Mouse (Mus musculus): ENCODE measurements at regions not wholly inside any gene's neighbourhood (a gene's known extent, or its start where the extent isn't known, plus 50 kb on each side); places are given as distances from the start of the nearest gene placed in this dataset.

- intact Hi-C loops (cut with DNase I), result loop anchor here (1.0 to 5.0 kb wide), 2 partner anchors 398 to 1059 kb away; no protein-coding TSS in a partner anchor
- DNase-seq (ENCODE audit: low spot score in 2 of 2), result peak; percentile 73 to 89
These were observed 51.2 kb upstream of the Tmem72 start for GRCm38 (mm10) chr6:116767738-116768522.

GRCm38 (mm10) chr6:116774954-116775675 lies 58.4 kb upstream of the Tmem72 start:
- peak in 1 of 2 experiments; percentile 30 for DNase-seq (ENCODE audit: low spot score in 2 of 2)
- intact Hi-C loops (cut with DNase I), result no loop called here

DNA sequence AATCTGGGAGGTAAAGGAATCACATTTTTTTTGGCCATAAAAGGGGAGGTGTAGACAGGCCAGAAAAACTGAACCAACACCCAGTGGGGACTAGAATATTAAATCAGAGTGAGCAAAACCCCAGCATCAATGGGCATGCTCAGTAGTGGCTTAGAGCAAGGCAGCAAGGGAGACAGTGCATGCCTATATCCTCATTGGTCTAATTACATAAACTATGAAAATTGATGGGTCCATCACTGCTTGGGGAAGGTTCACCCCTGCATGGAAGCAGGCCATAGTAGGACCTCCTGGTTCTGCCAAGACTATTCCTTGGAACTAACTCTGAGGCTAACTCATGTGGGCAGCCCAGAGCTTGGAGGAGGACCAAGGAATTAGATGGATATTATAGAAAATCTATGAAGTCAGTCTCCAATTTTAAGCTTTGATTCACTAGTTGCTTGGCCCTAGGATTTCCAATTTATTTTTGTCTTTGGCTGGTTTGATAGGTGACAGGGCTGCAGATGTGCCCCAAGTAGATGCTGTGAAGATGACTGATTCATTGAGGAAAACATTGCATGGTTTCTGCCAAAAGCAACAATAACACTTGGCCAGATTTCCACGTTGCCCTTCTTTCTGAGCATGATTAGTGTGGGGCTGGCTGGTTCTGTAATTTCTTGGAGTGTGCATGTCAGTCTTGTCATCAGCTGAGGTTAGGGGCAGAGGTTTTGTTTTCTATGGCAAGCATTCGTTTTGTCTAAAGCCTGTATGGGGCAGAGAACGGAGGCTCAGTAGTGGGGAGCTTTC lies 70.0 kb upstream of the Tmem72 start:
- intact Hi-C loops (cut with DNase I), result no loop called here
- no peak for DNase-seq (ENCODE audit: low spot score in 2 of 2)

GRCm38 (mm10) chr6:116793321-116793960 lies 76.7 kb upstream of the Tmem72 start:
- intact Hi-C loops (cut with DNase I), result no loop called here
- no peak for DNase-seq (ENCODE audit: low spot score in 2 of 2)

GRCm38 (mm10) chr6:116793961-116794336 lies 77.2 kb upstream of the Tmem72 start:
- intact Hi-C loops (cut with DNase I), result no loop called here
- DNase-seq (ENCODE audit: low spot score in 2 of 2), result no peak

- DNase-seq (ENCODE audit: low spot score in 2 of 2), result peak; percentile 11 to 27
These were observed 104.7 kb upstream of the Tmem72 start for GRCm38 (mm10) chr6:116821215-116821912.

GRCm38 (mm10) chr6:116822605-116823004 lies 105.9 kb upstream of the Tmem72 start:
- intact Hi-C loops (cut with DNase I), result no loop called here
- peak in 1 of 2 experiments; percentile 27 for DNase-seq (ENCODE audit: low spot score in 2 of 2)

More at GRCm38 (mm10) chr6:116821215-116821912, 104.7 kb upstream of the Tmem72 start:
- intact Hi-C loops (cut with DNase I), result no loop called here

DNA sequence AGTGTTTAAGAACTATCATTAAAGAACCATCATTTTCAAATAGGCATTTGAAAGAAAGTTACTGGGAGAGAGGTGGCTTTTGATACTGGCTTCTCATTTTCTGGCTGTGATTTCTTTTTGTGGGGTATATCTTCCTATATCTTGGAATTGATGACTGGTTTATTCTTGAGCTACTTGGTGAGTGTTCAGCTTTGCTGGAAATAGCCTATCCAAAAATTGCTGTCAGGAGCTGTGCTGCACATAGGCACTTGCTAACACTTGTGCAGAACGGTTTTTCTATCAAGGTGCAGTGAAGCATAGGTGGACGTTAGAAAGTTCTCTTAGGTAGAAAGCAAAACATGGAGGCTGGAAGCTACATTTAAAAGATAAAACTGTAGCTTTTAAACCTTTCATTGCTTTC lies 108.9 kb upstream of the Tmem72 start:
- no peak for DNase-seq (ENCODE audit: low spot score in 2 of 2)
- intact Hi-C loops (cut with DNase I), result no loop called here

DNA sequence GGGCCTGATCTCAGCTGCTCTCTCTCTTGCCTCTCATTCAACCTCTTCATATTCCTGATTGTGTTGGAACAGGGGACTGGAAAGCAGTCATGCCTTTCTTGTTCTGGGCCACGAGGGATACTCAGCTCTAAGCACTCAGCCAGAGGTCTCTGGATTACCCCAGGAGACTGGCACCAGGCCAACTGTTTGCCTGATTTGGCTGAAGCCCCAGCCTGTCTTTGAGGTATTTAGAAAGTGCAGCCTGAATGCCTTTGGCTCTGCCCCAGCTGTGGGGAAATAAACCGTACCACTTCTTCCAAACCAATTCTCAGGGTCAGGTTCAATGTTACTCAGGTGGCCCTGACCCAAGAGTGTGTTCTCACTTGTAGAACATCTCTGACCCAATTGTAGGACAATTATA lies 112.6 kb upstream of the Tmem72 start:
- intact Hi-C loops (cut with DNase I), result no loop called here
- peak in 1 of 2 experiments; percentile 58 for DNase-seq (ENCODE audit: low spot score in 2 of 2)

- DNase-seq (ENCODE audit: low spot score in 2 of 2), result peak in 1 of 2 experiments; percentile 68
- intact Hi-C loops (cut with DNase I), result no loop called here
These were observed 129.5 kb upstream of the Tmem72 start for GRCm38 (mm10) chr6:116845990-116846862.

GRCm38 (mm10) chr6:116848538-116849093 lies 131.9 kb upstream of the Tmem72 start:
- no peak for DNase-seq (ENCODE audit: low spot score in 2 of 2)
- intact Hi-C loops (cut with DNase I), result no loop called here

- DNase-seq (ENCODE audit: low spot score in 2 of 2), result no peak
- intact Hi-C loops (cut with DNase I), result no loop called here
These were observed 137.3 kb upstream of the Tmem72 start for GRCm38 (mm10) chr6:116854029-116854428.

DNA sequence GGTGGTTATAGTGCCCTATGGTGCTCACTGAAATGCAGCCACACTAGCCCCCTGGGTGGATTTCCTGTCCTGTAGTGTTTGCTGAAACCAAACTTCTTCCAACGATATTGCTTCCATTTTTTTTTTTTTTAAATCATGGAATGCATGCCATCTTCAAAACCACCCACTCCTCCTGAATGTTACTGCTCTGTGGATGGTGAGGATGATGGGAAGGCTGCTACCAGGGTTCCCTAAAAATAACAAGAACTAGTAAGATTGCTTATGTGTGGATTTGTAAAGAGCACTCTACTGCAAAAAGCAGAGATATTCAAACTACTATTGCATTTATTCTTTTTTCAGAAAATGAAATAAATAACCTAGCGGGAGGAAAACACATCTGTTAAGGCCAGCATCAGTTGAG lies 139.4 kb upstream of the Tmem72 start:
- intact Hi-C loops (cut with DNase I), result no loop called here
- DNase-seq (ENCODE audit: low spot score in 2 of 2), result no peak

GRCm38 (mm10) chr6:116856917-116857491 lies 140.3 kb upstream of the Tmem72 start:
- intact Hi-C loops (cut with DNase I), result no loop called here
- DNase-seq (ENCODE audit: low spot score in 2 of 2), result no peak

- DNase-seq (ENCODE audit: low spot score in 2 of 2), result no peak
- intact Hi-C loops (cut with DNase I), result no loop called here
These were observed 146.4 kb upstream of the Tmem72 start for GRCm38 (mm10) chr6:116863130-116863529.

GRCm38 (mm10) chr6:116863626-116864025 lies 146.9 kb upstream of the Tmem72 start:
- peak in 1 of 2 experiments; percentile 42 for DNase-seq (ENCODE audit: low spot score in 2 of 2)
- intact Hi-C loops (cut with DNase I), result no loop called here

DNA sequence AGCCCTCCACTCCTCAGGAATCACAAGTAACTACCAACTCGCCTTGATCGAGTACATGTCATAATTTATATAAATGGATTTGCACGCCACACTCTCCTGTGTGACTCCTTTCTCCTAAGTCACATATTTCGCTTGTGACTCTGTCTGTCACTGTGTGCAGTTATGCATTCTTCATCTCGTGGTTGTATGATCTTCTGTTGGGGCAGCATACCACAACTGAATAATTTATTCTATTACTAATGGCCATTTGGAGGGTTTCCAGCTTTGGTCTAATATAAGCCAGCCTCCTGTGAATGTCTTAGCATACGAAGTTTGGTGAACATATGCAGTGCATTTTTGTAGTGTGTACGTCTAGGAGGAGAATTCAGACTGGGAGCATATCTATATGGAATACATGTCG lies 176.6 kb upstream of the Tmem72 start:
- intact Hi-C loops (cut with DNase I), result no loop called here
- DNase-seq (ENCODE audit: low spot score in 2 of 2), result no peak
